Mouse (Mus musculus): Measurements from ENCODE around the gene Casp9. TPM values are rescaled to one million over a fixed set of nuclear protein-coding genes. Genes with fewer than 3 reads are reported as not detected.

Casp9 gene
- polyA plus RNA-seq, 1 experiment from 2014 or later, result 21.2 TPM

DNA sequence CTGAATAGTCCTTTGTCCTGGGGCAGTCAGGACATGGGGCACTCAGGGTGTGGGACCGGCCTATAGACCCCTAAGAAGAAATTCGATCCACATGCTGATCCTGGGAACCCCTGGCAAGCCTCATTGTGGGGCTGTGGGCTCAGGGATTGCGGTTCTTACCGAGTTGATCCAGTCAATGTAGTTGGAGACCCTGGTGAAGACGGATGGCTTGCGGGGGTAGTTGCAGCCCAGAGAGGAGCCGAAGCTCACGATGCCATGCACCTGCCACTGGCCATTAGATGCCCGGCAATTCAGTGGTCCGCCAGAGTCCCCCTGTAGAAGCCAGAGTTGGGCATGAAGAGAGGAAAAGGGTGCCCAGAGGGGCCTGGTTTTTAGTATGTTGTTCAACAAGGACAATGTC lies 24.3 kb downstream of the Casp9 start:
- DNase-seq (ENCODE audit: low spot score), result no peak
- H3K4me1 ChIP-seq (replicated peaks; ENCODE audit: control insufficient read depth, insufficient read depth, low read length), result 0 out of 2 replicates have a peak, but pooled peaks cover 2% of the 10 kb centered on the region
- no peak overlapping the region for H3K4me2 ChIP-seq (ENCODE audit: low read depth, low read length, severe bottlenecking)
- no peaks in the 10 kb centered on the region for H3K9me3 ChIP-seq (ENCODE audit: control insufficient read depth, low read length)
- 47% methylated on average over 10 of the region's 10 CpGs for WGBS
- H3K36me3 ChIP-seq (ENCODE audit: control insufficient read depth, insufficient read depth, low read length), result no peaks in the 10 kb centered on the region
- H3K4me3 ChIP-seq (ENCODE audit: low read depth, low read length), result no peak overlapping the region
- no peak overlapping the region for H3K27ac ChIP-seq (ENCODE audit: low read depth, low read length)
- H3K27me3 ChIP-seq (ENCODE audit: control insufficient read depth, insufficient read depth, low read length), result no peaks in the 10 kb centered on the region
- no peak overlapping the region for H3K9ac ChIP-seq (ENCODE audit: low read length)
- no peak for ATAC-seq (replicated peaks; ENCODE audit: low FRiP score)

GRCm38 (mm10) chr4:141818861-141819260 lies 25.4 kb downstream of the Casp9 start:
- H3K4me2 ChIP-seq (ENCODE audit: low read depth, low read length, severe bottlenecking), result no peak overlapping the region
- no peak overlapping the region for H3K27ac ChIP-seq (ENCODE audit: low read depth, low read length)
- H3K4me3 ChIP-seq (ENCODE audit: low read depth, low read length), result no peak overlapping the region
- no peaks in the 10 kb centered on the region for H3K27me3 ChIP-seq (ENCODE audit: control insufficient read depth, insufficient read depth, low read length)
- 0 out of 2 replicates have a peak, but pooled peaks cover 2% of the 10 kb centered on the region for H3K4me1 ChIP-seq (replicated peaks; ENCODE audit: control insufficient read depth, insufficient read depth, low read length)
- no peak overlapping the region for H3K9ac ChIP-seq (ENCODE audit: low read length)
- DNase-seq (ENCODE audit: low spot score) (no peak), ATAC-seq (replicated peaks; ENCODE audit: low FRiP score) (no peak)
- 90% methylated on average over 13 of the region's 13 CpGs for WGBS
- H3K9me3 ChIP-seq (ENCODE audit: control insufficient read depth, low read length), result no peaks in the 10 kb centered on the region
- no peaks in the 10 kb centered on the region for H3K36me3 ChIP-seq (ENCODE audit: control insufficient read depth, insufficient read depth, low read length)

DNA sequence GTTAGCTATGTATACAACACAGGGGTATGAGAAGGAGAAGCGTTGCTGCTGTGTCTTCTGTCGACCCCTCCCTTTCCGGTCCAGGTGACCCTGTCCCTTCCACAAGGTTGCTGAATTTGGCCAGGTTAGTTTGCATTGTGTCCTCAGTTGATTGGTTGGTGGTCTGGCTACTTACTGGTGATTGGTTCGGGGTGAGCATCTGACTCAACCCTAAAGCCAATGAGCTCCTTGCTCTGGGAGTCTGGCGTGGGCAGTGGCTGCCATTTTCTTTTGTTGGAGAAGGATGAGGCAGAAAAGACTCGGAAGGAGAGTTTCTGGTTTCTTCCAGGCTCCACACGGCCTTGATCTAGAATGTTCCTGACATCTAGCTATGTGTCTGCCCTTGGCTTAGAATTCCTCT lies 25.9 kb downstream of the Casp9 start:
- Histone ChIP-seq H3K36me3 (ENCODE audit: control insufficient read depth, insufficient read depth, low read length) (no peaks in the 10 kb centered on the region), H3K27ac (ENCODE audit: low read depth, low read length) (no peak overlapping the region), H3K27me3 (ENCODE audit: control insufficient read depth, insufficient read depth, low read length) (no peaks in the 10 kb centered on the region), H3K9ac (ENCODE audit: low read length) (no peak overlapping the region), H3K4me1 (replicated peaks; ENCODE audit: control insufficient read depth, insufficient read depth, low read length) (0 out of 2 replicates have a peak, but pooled peaks cover 2% of the 10 kb centered on the region), H3K4me2 (ENCODE audit: low read depth, low read length, severe bottlenecking) (no peak overlapping the region), H3K4me3 (ENCODE audit: low read depth, low read length) (no peak overlapping the region), H3K9me3 (ENCODE audit: control insufficient read depth, low read length) (no peaks in the 10 kb centered on the region)
- DNase-seq (ENCODE audit: low spot score) (no peak), ATAC-seq (replicated peaks; ENCODE audit: low FRiP score) (no peak)
- WGBS, result 89% methylated on average over 7 of the region's 7 CpGs

DNA sequence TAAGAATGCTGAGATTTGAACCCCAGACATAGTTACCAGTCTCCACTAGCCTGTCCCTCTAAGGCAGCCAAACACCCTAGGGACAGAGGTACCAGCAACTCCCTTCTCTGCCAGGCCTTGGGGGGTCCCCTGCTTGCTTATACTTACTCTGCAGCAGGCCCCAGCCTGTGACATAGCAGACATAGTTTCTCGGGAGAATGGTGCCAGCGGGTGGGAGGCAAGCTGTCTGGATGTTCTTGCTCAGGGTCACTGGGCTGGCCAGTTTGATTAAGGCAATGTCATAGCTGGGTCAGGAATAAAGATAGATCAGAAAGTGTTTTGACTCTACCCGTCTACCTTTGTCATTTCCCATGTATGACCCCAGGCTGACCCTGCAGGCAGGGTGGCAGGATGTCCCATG lies 27.8 kb downstream of the Casp9 start:
- DNase-seq (ENCODE audit: low spot score), result no peak
- no peaks in the 10 kb centered on the region for H3K27me3 ChIP-seq (ENCODE audit: control insufficient read depth, insufficient read depth, low read length)
- 81% methylated on average over 3 of the region's 3 CpGs for WGBS
- H3K9me3 ChIP-seq (ENCODE audit: control insufficient read depth, low read length), result no peaks in the 10 kb centered on the region
- H3K9ac ChIP-seq (ENCODE audit: low read length), result no peak overlapping the region
- H3K36me3 ChIP-seq (ENCODE audit: control insufficient read depth, insufficient read depth, low read length), result no peaks in the 10 kb centered on the region
- 0 out of 2 replicates have a peak, but pooled peaks cover 2% of the 10 kb centered on the region for H3K4me1 ChIP-seq (replicated peaks; ENCODE audit: control insufficient read depth, insufficient read depth, low read length)
- H3K4me2 ChIP-seq (ENCODE audit: low read depth, low read length, severe bottlenecking), result no peak overlapping the region
- ATAC-seq (replicated peaks; ENCODE audit: low FRiP score), result no peak
- H3K27ac ChIP-seq (ENCODE audit: low read depth, low read length), result no peak overlapping the region
- H3K4me3 ChIP-seq (ENCODE audit: low read depth, low read length), result no peak overlapping the region

DNA sequence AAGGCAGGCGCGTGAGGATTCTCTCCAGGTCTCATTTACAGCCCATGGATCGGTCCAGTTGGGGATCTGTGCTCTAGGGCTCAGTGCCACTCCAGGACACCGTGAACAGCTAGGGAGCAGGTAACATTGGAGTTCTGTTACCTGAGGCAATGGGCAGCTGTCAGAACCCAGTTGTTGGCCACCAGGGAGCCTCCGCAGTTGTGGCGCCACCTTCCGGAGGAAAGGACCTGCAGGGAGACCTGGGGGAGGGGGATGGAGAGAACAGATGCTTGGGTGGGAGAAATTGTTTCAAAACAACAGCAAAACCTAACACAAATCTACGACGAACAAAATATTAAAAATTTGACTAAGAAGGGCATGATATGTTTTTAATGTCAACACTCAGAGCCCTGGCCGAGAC lies 28.7 kb downstream of the Casp9 start:
- H3K36me3 ChIP-seq (ENCODE audit: control insufficient read depth, insufficient read depth, low read length), result no peaks in the 10 kb centered on the region
- 76% methylated on average over 10 of the region's 10 CpGs for WGBS
- H3K4me1 ChIP-seq (replicated peaks; ENCODE audit: control insufficient read depth, insufficient read depth, low read length), result 0 out of 2 replicates have a peak, but pooled peaks cover 1% of the 10 kb centered on the region
- H3K4me3 ChIP-seq (ENCODE audit: low read depth, low read length), result no peak overlapping the region
- H3K9me3 ChIP-seq (ENCODE audit: control insufficient read depth, low read length), result no peaks in the 10 kb centered on the region
- H3K4me2 ChIP-seq (ENCODE audit: low read depth, low read length, severe bottlenecking), result no peak overlapping the region
- DNase-seq (ENCODE audit: low spot score) (no peak), ATAC-seq (replicated peaks; ENCODE audit: low FRiP score) (no peak)
- H3K9ac ChIP-seq (ENCODE audit: low read length), result no peak overlapping the region
- no peak overlapping the region for H3K27ac ChIP-seq (ENCODE audit: low read depth, low read length)
- H3K27me3 ChIP-seq (ENCODE audit: control insufficient read depth, insufficient read depth, low read length), result no peaks in the 10 kb centered on the region

- Histone ChIP-seq H3K4me1 (replicated peaks; ENCODE audit: control insufficient read depth, insufficient read depth, low read length) (no peaks in the 10 kb centered on the region), H3K27ac (ENCODE audit: low read depth, low read length) (no peak overlapping the region), H3K9me3 (ENCODE audit: control insufficient read depth, low read length) (no peaks in the 10 kb centered on the region), H3K36me3 (ENCODE audit: control insufficient read depth, insufficient read depth, low read length) (no peaks in the 10 kb centered on the region), H3K27me3 (ENCODE audit: control insufficient read depth, insufficient read depth, low read length) (no peaks in the 10 kb centered on the region), H3K9ac (ENCODE audit: low read length) (no peak overlapping the region), H3K4me2 (ENCODE audit: low read depth, low read length, severe bottlenecking) (no peak overlapping the region), H3K4me3 (ENCODE audit: low read depth, low read length) (no peak overlapping the region)
- 62% methylated on average over 3 of the region's 3 CpGs for WGBS
- DNase-seq (ENCODE audit: low spot score) (no peak), ATAC-seq (replicated peaks; ENCODE audit: low FRiP score) (no peak)
Observed at GRCm38 (mm10) chr4:141822979-141823378, 29.6 kb downstream of the Casp9 start.

- 70% methylated on average over 5 of the region's 5 CpGs for WGBS
- H3K36me3 ChIP-seq (ENCODE audit: control insufficient read depth, insufficient read depth, low read length), result no peaks in the 10 kb centered on the region
- ATAC-seq (replicated peaks; ENCODE audit: low FRiP score), result no peak
- no peak within 1 kb of the TSS for H3K4me3 ChIP-seq (ENCODE audit: low read depth, low read length)
- H3K27ac ChIP-seq (ENCODE audit: low read depth, low read length), result no peak within 1 kb of the TSS
- no peaks in the 10 kb centered on the region for H3K9me3 ChIP-seq (ENCODE audit: control insufficient read depth, low read length)
- no peak for DNase-seq (ENCODE audit: low spot score)
- no peaks in the 10 kb centered on the region for H3K27me3 ChIP-seq (ENCODE audit: control insufficient read depth, insufficient read depth, low read length)
- H3K4me2 ChIP-seq (ENCODE audit: low read depth, low read length, severe bottlenecking), result no peak within 1 kb of the TSS
- H3K4me1 ChIP-seq (replicated peaks; ENCODE audit: control insufficient read depth, insufficient read depth, low read length), result no peaks in the 10 kb centered on the region
- H3K9ac ChIP-seq (ENCODE audit: low read length), result no peak within 1 kb of the TSS
Observed at GRCm38 (mm10) chr4:141826060-141826459, 32.6 kb downstream of the Casp9 start, which contains the start of gene Cela2a. TSS of gene Cela2a (minus strand) at chr4:141826160.

GRCm38 (mm10) chr4:141827401-141827800 lies 34.0 kb downstream of the Casp9 start:
- no peak overlapping the region for H3K4me2 ChIP-seq (ENCODE audit: low read depth, low read length, severe bottlenecking)
- no peak overlapping the region for H3K9ac ChIP-seq (ENCODE audit: low read length)
- no peaks in the 10 kb centered on the region for H3K27me3 ChIP-seq (ENCODE audit: control insufficient read depth, insufficient read depth, low read length)
- no peaks in the 10 kb centered on the region for H3K4me1 ChIP-seq (replicated peaks; ENCODE audit: control insufficient read depth, insufficient read depth, low read length)
- H3K4me3 ChIP-seq (ENCODE audit: low read depth, low read length), result no peak overlapping the region
- no peaks in the 10 kb centered on the region for H3K36me3 ChIP-seq (ENCODE audit: control insufficient read depth, insufficient read depth, low read length)
- 85% methylated on average over 2 of the region's 2 CpGs for WGBS
- no peak for DNase-seq (ENCODE audit: low spot score)
- no peak for ATAC-seq (replicated peaks; ENCODE audit: low FRiP score)
- no peak overlapping the region for H3K27ac ChIP-seq (ENCODE audit: low read depth, low read length)
- no peaks in the 10 kb centered on the region for H3K9me3 ChIP-seq (ENCODE audit: control insufficient read depth, low read length)

GRCm38 (mm10) chr4:141828177-141828576 lies 34.8 kb downstream of the Casp9 start:
- H3K9ac ChIP-seq (ENCODE audit: low read length), result no peak overlapping the region
- H3K4me3 ChIP-seq (ENCODE audit: low read depth, low read length), result no peak overlapping the region
- DNase-seq (ENCODE audit: low spot score) (no peak), ATAC-seq (replicated peaks; ENCODE audit: low FRiP score) (no peak)
- H3K36me3 ChIP-seq (ENCODE audit: control insufficient read depth, insufficient read depth, low read length), result no peaks in the 10 kb centered on the region
- no peak overlapping the region for H3K27ac ChIP-seq (ENCODE audit: low read depth, low read length)
- H3K4me2 ChIP-seq (ENCODE audit: low read depth, low read length, severe bottlenecking), result no peak overlapping the region
- H3K27me3 ChIP-seq (ENCODE audit: control insufficient read depth, insufficient read depth, low read length), result no peaks in the 10 kb centered on the region
- no peaks in the 10 kb centered on the region for H3K4me1 ChIP-seq (replicated peaks; ENCODE audit: control insufficient read depth, insufficient read depth, low read length)
- 78% methylated on average over 4 of the region's 4 CpGs for WGBS
- no peaks in the 10 kb centered on the region for H3K9me3 ChIP-seq (ENCODE audit: control insufficient read depth, low read length)
